Mouse (Mus musculus) hindbrain, embryonic 14.5 days (tissue): ENCODE data around the gene 1110059E24Rik. TPM values are rescaled to one million over a fixed set of nuclear protein-coding genes. Genes with fewer than 3 reads are reported as not detected.

Experiments
- ATAC-seq: fragments of 200-750 bp; cut with Nextera tagmentation; 2 replicates; pipeline ENCODE4 v1.8.0; 2017; ENCODE audit warnings: moderate number of reproducible peaks, mild to moderate bottlenecking, moderate TSS enrichment, moderate library complexity; ENCODE audit not compliant: low FRiP score
- DNase-seq: peaks from one replicate; pipeline ENCODE4 v3.0.0-alpha.2; 2015; ENCODE audit warnings: low spot score
- H3K27ac ChIP-seq: fragments of 300-500 bp; sonication (generic); 2 replicates; pipeline ENCODE4 v1.5.1; 2014; ENCODE audit warnings: mild to moderate bottlenecking, moderate library complexity
- H3K27me3 ChIP-seq: fragments of 300-500 bp; sonication (generic); 2 replicates; pipeline ENCODE4 v1.6.1; 2014; ENCODE audit warnings: mild to moderate bottlenecking, low read length, mixed read lengths; ENCODE audit not compliant: control insufficient read depth, insufficient read depth
- H3K36me3 ChIP-seq: fragments of 300-500 bp; sonication (generic); replicated peaks from 2 replicates; pipeline ENCODE4 v1.6.1; 2014; ENCODE audit not compliant: control insufficient read depth, insufficient read depth
- H3K4me1 ChIP-seq: fragments of 300-500 bp; sonication (generic); replicated peaks from 2 replicates; pipeline ENCODE4 v1.6.1; 2014; ENCODE audit warnings: antibody characterized with exemption, low read length, mixed read lengths; ENCODE audit not compliant: control insufficient read depth, insufficient read depth
- H3K4me2 ChIP-seq: fragments of 300-500 bp; sonication (generic); replicated peaks from 2 replicates; pipeline ENCODE4 v1.6.1; 2014; ENCODE audit warnings: mild to moderate bottlenecking, moderate library complexity
- H3K4me3 ChIP-seq: fragments of 300-500 bp; sonication (generic); replicated peaks from 2 replicates; pipeline ENCODE4 v1.5.1; 2014; ENCODE audit warnings: mild to moderate bottlenecking, low read length
- H3K9ac ChIP-seq: fragments of 300-500 bp; sonication (generic); 2 replicates; pipeline ENCODE4 v1.6.1; 2014
- H3K9me3 ChIP-seq: fragments of 300-500 bp; sonication (generic); 2 replicates; pipeline ENCODE4 v1.6.1; 2016; ENCODE audit warnings: low read length; ENCODE audit not compliant: control insufficient read depth
- WGBS: fragments of 180-500 bp; shearing (Covaris S2); extraction: QIAGEN DNeasy Blood & Tissue Kit; methylation state at CpG from one replicate; pipeline ENCODE4 v1.1.7; 2014; 5-methylcytosine and 5-hydroxymethylcytosine counted together
- polyA plus RNA-seq: library from polyadenylated mRNA; unstranded; fragments of >200 nt; fragmentation: Nextera tagmentation; extraction: Ambion mirVana; gene quantifications from 2 replicates; pipeline ENCODE4 v1.2.1, GENCODE M21; 2014

Gene 1110059E24Rik
- polyA plus RNA-seq, 1 experiment from 2014 or later, result 54.2 TPM

DNA sequence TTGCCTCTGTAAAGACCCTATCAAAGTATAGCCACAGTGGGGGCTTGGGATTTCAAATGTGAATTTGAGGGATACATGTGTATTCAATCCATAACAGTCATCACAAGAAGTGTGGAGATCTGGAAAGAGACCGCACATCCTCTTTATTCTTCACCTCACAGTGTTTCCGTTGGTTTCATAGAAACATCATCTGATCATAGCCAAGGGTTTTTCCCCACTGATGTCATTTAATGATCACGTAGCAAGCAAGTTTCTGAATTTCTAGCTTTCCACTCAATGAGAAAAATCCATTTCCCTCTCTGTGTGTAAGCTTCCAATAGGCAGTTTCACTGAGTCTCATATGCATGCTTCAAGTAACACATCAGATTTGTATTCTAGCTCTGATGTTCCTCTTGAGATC is 103.1 kb downstream of the 1110059E24Rik start:
- DNase-seq, result no peak
- H3K36me3 ChIP-seq, result no peaks in the 10 kb centered on the region
- no peaks in the 10 kb centered on the region for H3K4me1 ChIP-seq
- no peak overlapping the region for H3K4me2 ChIP-seq
- 95% methylated on average over 3 of the region's 3 CpGs for WGBS
- no peak for ATAC-seq
- no peak overlapping the region for H3K4me3 ChIP-seq
- no peaks in the 10 kb centered on the region for H3K27me3 ChIP-seq
- no peak overlapping the region for H3K27ac ChIP-seq
- no peaks in the 10 kb centered on the region for H3K9me3 ChIP-seq
- no peak overlapping the region for H3K9ac ChIP-seq

DNA sequence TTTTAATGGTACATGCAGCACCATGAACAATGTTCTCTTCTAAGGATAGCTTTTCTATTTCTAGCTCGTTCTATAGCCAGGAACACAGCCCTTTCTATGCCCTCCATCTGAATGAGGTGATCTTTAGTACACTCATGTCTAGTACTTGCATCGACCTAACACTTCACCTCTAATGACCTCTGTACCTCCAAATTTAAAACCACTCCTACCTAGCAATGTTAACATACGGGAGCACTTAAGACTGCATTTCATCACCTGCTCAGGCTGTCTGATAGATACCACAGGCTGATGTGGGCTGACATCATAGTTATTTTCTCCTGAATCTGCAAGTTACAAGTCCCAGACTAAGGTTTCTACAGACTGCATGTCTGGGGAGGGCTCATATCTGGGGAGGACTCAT is 103.8 kb downstream of the 1110059E24Rik start:
- Histone ChIP-seq H3K9me3 (no peaks in the 10 kb centered on the region), H3K27ac (no peak overlapping the region), H3K4me3 (no peak overlapping the region), H3K4me1 (no peaks in the 10 kb centered on the region), H3K4me2 (no peak overlapping the region), H3K36me3 (no peaks in the 10 kb centered on the region), H3K9ac (no peak overlapping the region), H3K27me3 (no peaks in the 10 kb centered on the region)
- WGBS, result 81% methylated on average over 3 of the region's 3 CpGs
- ATAC-seq (no peak), DNase-seq (no peak)

DNA sequence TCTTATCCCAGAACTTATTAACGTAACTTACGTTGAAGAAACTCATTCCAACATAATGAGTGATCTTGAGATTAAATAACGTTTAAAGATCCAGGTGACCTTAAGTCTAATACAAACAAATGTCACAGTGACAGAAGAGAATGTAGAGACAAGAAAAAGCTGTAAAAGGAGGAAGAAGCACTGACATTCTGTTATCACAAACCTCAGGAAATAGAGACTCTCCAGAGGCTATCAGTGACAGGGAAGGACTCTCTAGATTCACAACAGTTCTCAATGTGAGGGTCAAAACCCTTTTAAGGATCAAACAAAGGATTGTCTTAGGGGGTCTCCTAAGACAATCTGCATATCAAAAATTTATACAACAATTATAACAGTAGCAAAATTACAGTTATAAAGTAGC is 115.7 kb downstream of the 1110059E24Rik start:
- H3K9me3 ChIP-seq, result no peaks in the 10 kb centered on the region
- H3K4me1 ChIP-seq, result no peaks in the 10 kb centered on the region
- H3K36me3 ChIP-seq, result no peaks in the 10 kb centered on the region
- no peak for ATAC-seq
- no peak overlapping the region for H3K9ac ChIP-seq
- WGBS, result 85% methylated on average over 3 of the region's 3 CpGs
- H3K4me3 ChIP-seq, result no peak overlapping the region
- DNase-seq, result no peak
- H3K4me2 ChIP-seq, result no peak overlapping the region
- no peak overlapping the region for H3K27ac ChIP-seq
- H3K27me3 ChIP-seq, result no peaks in the 10 kb centered on the region

Other genes with a start within 250 kb of the 1110059E24Rik start
- gene Gda, start 179.5 kb downstream of the 1110059E24Rik start, polyA plus RNA-seq, result 0.34 and 0.36 TPM in 2 replicates
- gene Abhd17b, start 209 bp upstream of the 1110059E24Rik start, polyA plus RNA-seq, result 50.8 and 63.1 TPM in 2 replicates
- 26.4 and 26.8 TPM in 2 replicates for gene Cemip2, start 125.4 kb upstream of the 1110059E24Rik start, polyA plus RNA-seq